Mouse (Mus musculus) T-helper 2 cell (primary cell): ENCODE results near the gene Dpy30.
"Not testable (repeated sequence)": the region's sequence is repeated elsewhere in the genome, so short reads cannot be mapped to it uniquely, and the experiment has no call there.

Experiments used
- in situ Hi-C: fragments of 300-600 bp; cut with MboI, MseI; formaldehyde crosslinking; loops from one replicate; pipeline ENCODE4 v1.15.1; 2025; ENCODE audit warnings: high pct_unique_total_duplicates

The Dpy30 gene

DNA sequence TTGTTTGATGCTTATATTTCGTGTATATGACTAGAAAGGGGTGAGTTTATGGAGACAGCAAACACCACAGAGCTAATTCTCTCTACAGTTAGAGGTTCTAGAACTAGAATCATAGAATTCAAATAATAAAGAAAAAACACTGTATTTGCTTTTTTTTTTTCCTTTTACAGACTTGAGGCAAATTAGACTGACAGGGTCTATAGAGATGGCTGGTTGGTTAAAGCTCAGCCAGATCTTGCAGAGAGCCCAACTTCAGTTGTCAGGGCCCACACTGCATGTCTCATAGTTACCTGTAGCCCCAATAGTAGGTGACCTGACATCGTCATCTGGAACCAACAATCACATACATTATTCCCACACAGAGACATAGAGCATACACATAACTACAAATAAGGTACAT, at the start of gene Dpy30:
Gene Dpy30, minus strand, starts transcription at position 101 of the 400 bp plus-strand sequence.
- in situ Hi-C loops, result no loop called here

DNA sequence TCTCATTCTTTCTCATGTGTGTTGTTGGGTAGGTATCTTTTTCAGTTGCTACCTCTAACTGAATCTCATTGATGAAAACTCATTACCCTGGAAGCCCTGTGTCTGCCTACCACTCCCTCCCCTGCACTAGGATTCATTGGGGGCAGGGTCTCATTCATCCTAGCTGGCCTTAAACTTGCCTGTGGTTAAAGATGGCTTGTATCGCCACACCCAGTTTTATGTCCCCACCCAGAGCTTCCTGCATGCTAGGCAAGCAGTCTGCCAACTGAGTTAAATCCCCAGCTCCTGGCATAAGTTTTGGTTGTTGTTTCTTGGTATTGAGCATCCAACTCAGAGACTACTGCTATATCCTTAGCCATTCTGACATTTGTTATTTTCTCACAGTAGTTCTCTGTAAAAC, 39.8 kb upstream of the Dpy30 start:
- in situ Hi-C loops, result no loop called here

DNA sequence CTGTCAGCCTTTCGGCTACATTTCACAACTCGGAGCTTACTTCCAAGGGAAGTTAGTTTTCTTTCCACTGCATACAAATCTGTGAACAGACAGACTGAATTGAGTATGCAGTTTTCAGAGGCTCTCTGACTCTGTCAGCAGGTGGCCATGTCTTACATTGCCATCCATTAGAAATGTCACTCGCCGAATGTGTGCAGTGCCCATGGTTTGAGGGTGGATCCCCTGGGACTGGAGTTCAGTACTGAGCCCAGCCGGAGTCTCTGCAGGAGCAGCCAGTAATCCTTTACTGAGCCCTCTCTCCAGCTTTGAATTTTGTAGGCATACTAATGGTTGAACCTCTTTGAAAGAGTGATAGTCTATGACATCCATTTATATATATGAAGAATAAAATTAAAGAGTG, 17.4 kb upstream of the Dpy30 start:
- in situ Hi-C loops, result no loop called here

DNA sequence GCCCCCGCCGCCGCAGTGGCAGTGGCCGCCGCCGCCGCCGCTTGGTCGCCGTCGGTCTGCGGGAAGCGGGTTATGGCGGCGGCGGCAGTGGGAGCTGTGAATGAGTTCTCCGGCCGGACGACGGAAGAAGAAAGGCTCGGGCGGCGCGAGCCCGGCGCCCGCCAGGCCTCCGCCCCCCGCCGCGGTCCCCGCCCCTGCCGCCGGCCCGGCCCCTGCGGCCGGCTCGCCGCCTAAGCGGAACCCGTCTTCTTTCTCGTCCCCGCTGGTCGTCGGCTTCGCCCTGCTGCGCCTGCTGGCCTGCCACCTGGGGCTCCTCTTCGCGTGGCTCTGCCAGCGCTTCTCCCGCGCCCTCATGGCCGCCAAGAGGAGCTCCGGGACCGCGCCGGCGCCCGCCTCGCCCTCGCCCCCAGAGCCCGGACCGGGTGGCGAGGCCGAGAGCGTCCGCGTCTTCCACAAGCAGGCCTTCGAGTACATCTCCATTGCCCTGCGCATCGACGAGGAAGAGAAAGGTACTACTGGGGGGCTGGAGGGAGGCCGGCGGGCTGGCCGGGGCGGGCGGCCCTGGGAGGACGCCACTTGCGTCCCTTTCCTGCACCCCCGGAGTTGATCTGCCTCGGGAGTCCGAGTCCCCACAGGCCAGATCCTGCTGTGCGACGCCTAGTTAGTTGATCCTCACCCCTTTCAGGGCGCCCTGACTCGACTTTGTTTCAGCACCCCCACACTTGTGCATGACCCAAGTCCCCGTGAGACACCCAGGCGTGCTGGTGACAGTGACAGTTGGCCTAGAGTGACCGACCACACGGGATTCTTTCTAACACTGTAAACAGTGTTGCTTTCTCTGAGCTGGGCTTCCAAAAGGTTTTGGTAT, 15.4 kb upstream of the Dpy30 start, which contains the start of gene Spast:
Gene Spast, plus strand, starts transcription at position 51 of the 868 bp plus-strand sequence.
- in situ Hi-C loops, result no loop called here

DNA sequence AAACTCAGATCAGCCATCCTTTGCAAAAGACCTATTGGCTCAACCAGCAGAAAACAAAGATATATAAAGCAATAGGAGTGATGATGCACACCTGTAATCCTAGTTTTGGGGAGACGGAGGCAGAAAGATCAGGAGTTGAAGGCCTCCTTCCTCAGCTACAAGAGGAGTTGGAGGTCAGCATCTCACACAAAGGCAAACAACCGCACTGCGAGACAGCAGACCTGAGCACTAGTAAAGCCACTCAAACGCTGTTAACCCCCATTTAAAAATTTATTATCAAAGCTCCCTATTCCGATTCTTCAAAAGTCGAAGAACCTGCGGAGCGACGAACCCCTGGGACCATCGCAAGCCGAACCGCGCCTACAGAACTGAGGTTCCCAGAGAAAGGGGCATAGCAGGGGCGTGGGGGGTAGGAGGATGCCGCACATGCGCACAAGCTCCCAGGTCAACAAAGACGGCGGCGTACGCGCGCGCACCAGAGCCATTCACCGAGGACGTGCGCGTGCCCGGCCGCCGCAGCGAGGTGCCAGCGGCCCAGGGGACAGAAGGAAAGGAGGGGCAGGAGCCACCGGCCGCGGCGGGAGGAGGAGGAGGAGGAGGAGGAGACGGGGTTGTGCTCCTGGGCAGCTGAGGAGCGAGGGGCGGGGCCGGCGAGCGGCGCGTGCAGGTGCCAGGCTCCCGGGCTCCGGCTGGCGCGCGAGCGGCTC, 14.6 kb upstream of the Dpy30 start:
- in situ Hi-C loops, result no loop called here

DNA sequence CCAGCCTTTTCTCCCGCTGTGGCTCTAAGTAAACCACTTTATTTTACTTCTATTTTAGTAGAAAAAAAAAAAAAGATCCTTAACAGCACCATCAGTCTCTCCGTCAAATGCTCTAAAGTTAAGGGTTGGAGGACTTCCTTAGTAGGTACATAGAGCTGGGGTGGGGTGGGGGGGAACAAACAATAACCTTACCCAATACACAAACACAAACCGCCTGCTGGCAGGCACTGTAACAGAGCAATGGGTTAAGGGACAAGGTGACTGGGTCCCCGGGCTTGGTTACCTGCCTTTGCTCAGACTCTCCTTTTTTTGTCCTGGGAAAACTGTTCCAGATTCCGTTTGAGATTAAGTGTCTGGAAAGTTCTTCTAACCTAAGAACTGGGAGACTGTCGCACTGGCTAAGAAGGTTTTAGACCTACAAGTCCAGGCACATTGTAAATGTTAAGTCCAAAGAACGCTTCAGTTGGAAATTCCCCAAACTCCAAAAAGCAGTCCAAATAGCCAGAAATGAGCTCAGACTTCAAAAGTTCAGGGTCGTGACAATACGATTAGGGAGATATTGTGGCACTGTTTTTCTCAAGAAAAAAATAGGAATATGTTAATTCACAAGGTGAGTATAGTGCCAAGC, 7.4 kb upstream of the Dpy30 start:
- in situ Hi-C loops, result loop anchor here (5.0 kb wide), 1 partner anchor 76 kb away; no protein-coding TSS in a partner anchor

DNA sequence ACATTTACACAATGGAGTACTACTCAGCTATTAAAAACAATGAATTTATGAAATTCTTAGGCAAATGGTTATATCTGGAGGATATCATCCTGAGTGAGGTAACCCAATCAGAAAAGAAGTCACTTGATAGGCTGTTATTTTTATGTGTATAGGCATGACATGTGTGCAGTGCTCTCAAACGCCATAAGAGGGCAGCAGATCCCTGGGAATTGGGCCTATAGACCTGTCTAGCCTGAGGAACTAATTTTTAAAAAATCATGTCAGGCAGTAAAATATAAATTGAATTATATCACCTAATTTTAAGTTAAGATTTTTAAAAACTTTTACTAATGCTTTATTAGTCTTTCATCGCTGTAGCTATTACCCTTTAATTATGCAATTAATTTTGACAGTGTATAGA, 4.4 kb upstream of the Dpy30 start:
- in situ Hi-C loops, result not testable (repeated sequence)

DNA sequence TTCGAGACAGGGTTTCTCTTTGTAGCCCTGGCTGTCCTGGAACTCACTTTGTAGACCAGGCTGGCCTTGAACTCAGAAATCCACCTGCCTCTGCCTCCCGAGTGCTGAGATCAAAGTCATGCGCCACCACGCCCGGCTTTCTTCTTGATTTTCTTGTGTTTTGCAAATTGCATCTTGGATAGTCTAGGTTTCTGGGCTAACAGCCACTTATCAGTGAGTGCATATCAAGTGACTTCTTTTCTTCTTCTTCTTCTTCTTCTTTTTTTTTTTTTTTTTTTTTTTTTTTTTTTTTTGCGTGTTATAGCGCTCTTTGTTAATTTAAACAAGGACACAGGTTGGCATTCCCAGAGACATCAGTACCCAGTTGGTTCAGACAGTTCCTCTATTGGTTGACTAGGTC, 3.5 kb upstream of the Dpy30 start:
- in situ Hi-C loops, result not testable (repeated sequence)

DNA sequence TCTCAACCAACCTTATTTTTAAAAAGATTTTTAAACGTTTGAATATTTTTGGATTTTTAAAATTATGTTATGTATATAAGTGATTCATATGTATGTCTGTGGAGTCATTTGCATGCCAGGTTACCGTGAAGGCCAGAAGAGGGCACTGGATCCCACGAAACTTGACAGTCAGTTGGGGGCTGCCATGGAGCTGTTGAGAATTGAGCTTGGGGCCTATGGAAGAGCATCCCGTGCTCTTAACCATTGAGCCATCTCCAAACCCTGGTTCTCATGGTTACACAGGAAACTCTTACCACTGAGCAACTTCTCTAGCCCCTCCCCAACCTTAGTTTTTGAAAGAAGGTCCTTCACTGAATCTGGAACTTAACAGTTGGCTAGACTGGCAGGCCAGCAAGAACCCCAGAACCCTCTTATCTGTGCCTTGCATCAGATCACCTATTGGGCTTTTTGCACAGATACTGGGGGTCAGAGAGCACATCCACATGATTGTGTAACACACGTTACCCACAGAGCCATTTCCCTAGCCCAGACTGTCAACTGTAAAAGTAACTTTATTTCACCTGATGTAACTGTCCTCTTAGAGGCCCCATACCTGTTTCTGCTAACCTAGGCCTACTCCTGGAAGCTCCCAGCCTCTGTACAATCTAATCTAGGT, 1.2 kb downstream of the Dpy30 start:
- in situ Hi-C loops, result no loop called here

DNA sequence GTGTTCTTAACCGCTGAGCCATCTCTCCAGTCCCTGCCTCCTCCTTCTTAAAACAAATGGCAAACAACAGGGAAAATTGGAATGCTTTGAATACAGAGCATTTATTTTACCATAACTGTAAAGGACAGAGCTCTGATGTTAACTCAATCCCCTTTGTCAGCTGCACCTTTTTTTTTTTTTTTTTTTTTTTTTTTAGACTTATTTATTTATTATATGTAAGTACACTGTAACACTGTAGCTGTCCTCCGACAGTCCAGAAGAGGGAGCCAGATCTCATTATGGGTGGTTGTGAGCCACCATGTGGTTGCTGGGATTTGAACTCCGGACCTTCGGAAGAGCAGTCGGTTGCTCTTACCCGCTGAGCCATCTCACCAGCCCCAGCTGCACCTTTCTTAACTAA, 5.0 kb downstream of the Dpy30 start:
- in situ Hi-C loops, result no loop called here

DNA sequence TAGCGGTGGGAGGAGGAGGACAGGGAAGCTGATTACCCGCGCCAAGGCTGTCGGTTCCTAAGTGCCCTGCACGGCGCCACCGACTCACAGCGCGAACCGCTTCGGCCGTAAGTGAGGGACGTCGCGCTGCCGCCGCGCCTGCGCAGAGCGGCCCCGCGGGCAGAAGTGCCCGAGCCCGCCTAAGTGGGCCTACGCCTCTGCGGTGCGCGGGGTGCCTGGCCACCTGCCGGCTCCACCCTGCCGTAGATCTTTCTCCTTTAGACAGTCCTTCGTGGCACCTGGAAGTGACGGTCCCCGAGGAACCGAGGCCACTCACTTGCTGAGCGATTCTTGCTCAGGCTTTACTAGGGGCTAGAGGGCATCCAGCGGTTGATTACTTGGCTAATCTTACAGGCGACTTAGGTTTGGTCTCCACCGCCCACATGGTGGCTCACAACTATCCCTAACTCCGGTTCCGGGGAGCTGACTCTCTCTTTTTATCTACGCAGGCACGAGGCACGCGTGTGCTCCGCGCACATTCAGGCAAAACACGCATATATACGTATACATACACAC, 7.4 kb downstream of the Dpy30 start:
- in situ Hi-C loops, result no loop called here

DNA sequence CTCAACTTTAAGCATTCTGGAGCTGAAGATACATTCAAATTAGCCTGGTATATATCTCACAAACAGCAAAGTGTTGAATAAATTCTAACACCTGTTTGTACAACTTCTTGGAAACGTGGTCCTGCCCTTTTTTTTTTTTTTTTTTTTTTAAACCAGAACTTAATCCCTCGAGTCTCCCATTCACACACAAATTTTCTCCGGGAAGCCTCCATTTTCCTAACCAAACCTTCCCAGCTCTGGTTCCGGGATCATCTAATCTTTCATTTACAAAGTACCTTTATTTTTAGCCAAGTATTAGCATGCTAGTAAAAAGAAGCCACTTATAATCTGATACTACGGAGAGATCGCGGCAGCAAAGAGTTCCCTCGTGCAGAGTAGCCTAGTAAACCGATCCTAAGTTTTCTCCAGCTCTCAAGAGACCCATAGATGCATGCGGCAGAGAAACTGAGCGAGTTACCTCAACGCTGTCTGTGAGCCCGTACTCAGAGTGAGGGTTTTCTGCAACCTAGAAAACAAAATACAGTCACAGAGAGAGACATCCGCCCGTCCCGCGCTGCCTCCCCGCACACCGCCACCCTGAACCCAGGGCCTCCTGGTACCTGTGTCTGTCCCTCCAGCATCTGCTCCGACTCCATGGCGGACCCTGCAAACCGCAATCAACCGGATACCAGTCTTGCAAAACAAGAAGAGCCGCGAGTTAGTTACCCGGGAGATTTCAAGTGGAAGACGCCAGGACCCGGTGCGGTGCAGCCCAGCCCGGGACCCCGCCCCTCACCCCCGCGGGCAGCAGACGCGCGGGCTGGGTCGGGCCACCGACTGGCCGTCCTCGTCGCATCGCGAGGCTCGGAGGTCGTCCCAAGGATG, 8.1 kb downstream of the Dpy30 start:
- in situ Hi-C loops, result no loop called here

DNA sequence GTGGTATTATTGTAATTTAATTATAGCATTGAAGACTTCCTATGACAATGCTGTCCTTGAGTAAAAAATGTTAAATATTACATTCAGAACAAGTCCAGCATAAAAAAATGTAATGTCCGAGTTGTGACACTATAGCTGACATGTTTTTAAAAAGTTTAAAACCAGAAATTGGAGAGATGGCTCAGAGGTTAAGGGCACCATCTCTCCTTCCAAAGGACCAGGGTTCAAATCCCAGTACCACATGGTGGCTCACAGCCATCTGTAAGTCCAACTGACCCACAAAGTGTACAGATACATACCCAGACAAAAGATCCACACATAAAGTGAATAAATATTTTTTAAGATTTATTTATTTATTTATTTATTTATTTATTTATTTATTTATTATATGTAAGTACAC, 17.7 kb downstream of the Dpy30 start:
- in situ Hi-C loops, result no loop called here

DNA sequence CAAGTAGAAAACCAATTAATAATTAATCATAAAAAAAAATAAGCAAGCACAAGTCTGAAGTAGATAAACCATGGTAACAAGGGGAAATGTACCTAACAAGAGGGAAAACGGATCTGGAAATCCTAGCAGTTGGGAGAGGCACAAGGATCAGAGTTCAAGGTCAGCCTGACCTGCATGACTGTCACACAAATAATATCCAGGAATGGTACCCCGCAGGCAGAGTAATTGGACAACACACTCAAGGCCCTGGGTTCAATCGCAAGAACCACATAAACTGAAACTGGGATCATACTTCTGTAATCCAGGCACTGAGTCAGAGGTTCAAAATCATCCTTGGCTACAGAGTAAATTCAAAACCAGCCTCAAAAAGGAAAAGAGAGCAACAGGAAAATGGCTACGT, 18.1 kb downstream of the Dpy30 start:
- in situ Hi-C loops, result no loop called here

DNA sequence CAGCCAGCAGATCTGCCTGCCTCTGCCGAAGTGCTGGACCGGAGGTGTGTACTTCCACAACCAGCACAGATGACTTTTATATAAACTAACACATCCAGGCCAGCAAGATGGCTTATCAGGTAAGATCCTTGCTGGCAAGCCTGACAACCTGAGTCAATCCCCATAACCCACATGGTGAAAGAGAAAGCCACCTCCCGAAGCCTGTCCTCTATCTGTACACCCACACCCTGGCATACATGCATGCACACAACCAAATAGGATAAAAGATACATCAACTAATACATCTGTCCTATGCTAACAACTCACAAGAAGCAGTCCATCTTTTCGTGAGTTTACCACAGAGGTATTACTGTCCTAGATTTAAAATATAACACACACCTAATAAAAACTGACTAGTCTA, 19.7 kb downstream of the Dpy30 start:
- in situ Hi-C loops, result no loop called here

DNA sequence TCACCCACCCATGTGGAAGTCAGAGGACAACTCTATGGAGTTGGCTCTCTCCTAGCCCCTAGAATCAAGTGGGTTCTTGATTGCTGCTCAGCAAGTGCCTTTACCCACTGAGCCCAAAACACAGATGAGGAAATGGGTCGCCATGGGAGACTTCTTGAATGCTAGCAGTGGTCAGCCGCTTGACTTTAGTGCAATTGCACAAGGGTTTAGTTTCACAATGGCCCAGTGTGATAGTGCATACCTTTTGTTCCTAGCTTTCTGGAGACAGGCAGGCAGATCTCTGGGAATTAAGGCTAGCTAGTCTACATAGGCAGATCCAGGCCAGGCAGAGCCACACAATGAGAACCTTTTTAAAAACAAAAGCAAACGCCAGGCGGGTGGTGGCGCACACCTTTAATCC, 23.7 kb downstream of the Dpy30 start:
- in situ Hi-C loops, result no loop called here

DNA sequence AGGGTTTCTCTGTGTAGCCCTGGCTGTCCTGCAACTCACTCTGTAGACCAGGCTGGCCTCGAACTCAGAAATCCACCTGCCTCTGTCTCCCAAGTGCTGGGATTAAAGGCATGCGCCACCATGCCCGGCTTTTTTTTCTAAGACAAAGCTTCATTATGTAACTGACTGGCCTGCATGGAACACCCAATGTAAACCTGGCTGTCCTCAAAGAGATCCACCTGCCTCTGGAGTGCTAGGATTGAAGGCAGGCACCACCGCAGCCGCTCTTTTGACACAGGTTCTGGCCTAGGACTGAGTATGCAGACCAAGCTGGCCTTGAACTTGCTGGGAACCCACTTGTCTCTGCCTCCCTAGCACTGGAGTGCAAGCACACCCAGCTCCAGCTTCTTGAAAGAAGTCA, 26.8 kb downstream of the Dpy30 start:
- in situ Hi-C loops, result loop anchor here (25.0 kb wide), 1 partner anchor 1265 kb away; the partner anchor contains the start of gene Fam98a

DNA sequence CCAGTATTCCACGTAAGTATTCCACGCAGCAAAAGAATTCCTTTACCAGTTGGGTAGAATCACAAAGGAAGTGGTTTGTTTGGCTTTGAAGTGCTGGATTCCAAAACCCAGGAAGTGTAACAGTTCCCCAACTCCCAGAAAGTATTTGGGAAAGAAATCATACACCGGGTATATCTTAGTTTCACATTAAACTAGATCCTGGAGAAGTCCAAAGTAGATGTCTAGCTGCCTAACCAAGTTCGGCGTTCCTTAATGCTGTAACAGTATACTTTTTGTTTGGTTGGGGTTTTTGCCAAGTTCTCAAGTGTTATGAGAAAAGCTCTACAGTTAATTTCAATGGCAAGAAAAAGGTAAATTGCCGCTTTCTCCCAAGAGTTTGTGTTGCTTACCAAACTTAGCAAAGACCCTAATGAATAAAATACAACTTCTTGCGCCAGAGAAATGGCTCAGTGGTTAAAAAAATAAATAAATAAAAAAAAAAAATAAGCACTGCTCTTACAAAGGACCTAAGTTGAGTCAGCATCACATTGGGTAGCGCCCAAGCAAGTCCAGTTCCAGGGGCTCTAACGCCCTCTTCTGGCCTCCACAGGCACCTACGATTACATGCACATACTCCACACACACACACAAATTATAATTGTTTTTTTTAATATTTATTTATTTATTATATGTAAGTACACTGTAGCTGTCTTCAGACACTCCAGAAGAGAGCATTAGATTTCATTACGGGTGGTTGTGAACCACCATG, 27.5 kb downstream of the Dpy30 start:
- in situ Hi-C loops, result loop anchor here (25.0 kb wide), 1 partner anchor 1266 kb away; the partner anchor contains the start of gene Fam98a
